ENCODE assay signal across 11 mouse cellular contexts in genomic region chr14:117841797-117842553, GRCm38 (mm10).
DNase-seq lines count a peak whose midpoint lies in the region; ATAC-seq lines count a peak whose summit lies in the region.
"Had no signal": no experiment of that assay in that cellular context is flagged by ENCODE, and none has a peak within 500 bp of the region (broad histone marks: within the 10 kb centered on the region; RNA-seq: fewer than 3 reads in every experiment).

No protein-coding gene starts in this region.

- DNase-seq in adrenal gland, adult (ENCODE audit: inconsistent age in 2 of 2, low spot score in 1 of 2) = peak; percentile 54 to 80
- no peak for DNase-seq in adrenal gland, postnatal 4 days (ENCODE audit: low spot score in 2 of 2)
- peak; percentile 7 for DNase-seq in kidney, postnatal 14 days
- peak; percentile 24 for DNase-seq in adrenal gland, adult 8-10 months
- peak; percentile 3 for DNase-seq in lung, postnatal 14 days
- DNase-seq in ovary, postnatal 10 days (ENCODE audit: low spot score) = no peak
- DNase-seq: kidney, postnatal 25 days; thymus, postnatal 36 days had no signal

- no peak overlapping the region for H3K4me3 ChIP-seq in kidney, embryonic 16.5 days (ENCODE audit: low read length)

- no peaks in the 10 kb centered on the region for H3K9me3 ChIP-seq in kidney, embryonic 16.5 days (ENCODE audit: low read length)

- H3K4me1 ChIP-seq in kidney, embryonic 16.5 days (ENCODE audit: insufficient read depth, low read length) = peaks cover 8% of the 10 kb centered on the region; the same call in 1 of the 2 replicates

- WGBS in kidney, embryonic 16.5 days = 52% methylated on average over 14 of the region's 14 CpGs

- H3K36me3 ChIP-seq in kidney, embryonic 16.5 days (ENCODE audit: insufficient read depth, low read length) = no peaks in the 10 kb centered on the region

- ATAC-seq in kidney, embryonic 16.5 days (ENCODE audit: low FRiP score, low TSS enrichment) = no peak; the same call in 1 of the 2 replicates
- no peak for ATAC-seq in erythroid progenitor cell, adult 5-6 weeks (replicated peaks; ENCODE audit: low FRiP score, poor library complexity, severe bottlenecking)
- ATAC-seq: forebrain, embryonic 16.5 days had no signal

- H3K27ac ChIP-seq in kidney, embryonic 16.5 days (ENCODE audit: low read length) = no peak overlapping the region

- H3K27me3 ChIP-seq in kidney, embryonic 16.5 days (ENCODE audit: insufficient read depth, low read length) = no peaks in the 10 kb centered on the region

- no peak overlapping the region for H3K4me2 ChIP-seq in kidney, embryonic 16.5 days (replicated peaks; ENCODE audit: low read depth, low read length)

- H3K9ac ChIP-seq in kidney, embryonic 16.5 days (replicated peaks; ENCODE audit: low read length) = no peak overlapping the region

Comparison
In these comparisons a context has a peak if more than half of its experiments do, and no peak if none do; other contexts are left out.
1. DNase-seq: peak in adrenal gland, adult (2 of 2), kidney, postnatal 14 days (single experiment), adrenal gland, adult 8-10 months (single experiment) and lung, postnatal 14 days (single experiment); none in adrenal gland, postnatal 4 days (0 of 2) and ovary, postnatal 10 days (single experiment).